Mouse (Mus musculus): Measurements from ENCODE around the gene Ankrd55.
"Not testable (repeated sequence)": the region's sequence is repeated elsewhere in the genome, so short reads cannot be mapped to it uniquely, and the experiment has no call there.

Gene Ankrd55

DNA sequence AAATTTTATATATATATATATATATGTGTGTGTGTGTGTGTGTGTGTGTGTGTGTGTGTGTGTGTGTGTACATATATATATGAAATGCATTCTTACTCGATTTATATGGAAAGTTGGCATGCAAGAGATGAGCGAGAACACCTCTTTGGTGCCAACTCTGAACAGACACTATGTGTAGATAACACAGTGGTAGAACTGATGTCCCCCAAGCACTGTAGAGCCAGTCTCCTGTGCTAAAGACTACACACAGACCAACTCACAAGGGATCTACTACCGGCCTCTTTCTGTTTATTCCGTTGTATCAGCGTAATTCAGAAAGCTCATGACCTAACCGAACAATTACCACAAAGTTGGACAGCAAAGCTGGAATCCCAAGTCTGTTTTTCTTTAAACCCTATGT lies 6.2 kb downstream of the Ankrd55 start:
- DNase-seq, result no peak

DNA sequence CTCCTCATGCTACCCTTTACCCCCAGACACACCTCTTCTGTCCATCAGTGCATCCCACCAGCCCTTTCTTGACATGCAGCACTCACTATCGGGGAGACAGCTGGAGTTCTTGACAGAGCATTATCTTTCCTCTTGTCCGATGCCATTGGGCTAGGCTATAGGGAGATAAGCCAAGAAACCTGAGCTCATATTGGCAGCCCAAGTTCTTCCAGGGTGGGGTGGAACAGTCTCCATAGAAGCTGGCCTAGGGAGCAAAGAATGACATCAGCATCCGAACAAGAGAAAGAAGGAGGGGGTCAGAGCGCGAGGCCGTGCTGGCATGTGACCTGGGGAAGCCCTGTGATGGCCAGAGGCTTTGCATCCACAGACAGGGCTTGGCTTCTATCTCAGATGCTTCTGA lies 9.5 kb downstream of the Ankrd55 start:
- DNase-seq, result no peak

DNA sequence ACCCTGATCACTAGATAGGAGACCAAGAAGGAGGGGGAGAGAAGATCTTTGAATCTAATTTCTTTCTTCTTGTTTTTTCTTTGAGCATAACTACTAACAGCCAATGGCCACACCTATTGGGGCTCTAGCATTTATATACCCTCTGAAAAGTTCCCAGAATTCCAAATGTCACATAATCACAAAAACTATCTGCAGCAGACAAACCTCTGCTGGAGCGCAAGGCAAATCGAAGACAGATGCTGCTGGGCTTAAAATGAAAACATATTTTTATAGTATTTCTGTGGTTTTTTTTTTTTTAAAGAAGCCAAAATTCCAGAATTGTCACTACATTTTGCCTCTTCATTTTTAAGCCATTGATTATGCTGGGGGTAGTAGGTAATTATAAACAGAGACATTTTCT lies 15.2 kb downstream of the Ankrd55 start:
- no peak for DNase-seq

DNA sequence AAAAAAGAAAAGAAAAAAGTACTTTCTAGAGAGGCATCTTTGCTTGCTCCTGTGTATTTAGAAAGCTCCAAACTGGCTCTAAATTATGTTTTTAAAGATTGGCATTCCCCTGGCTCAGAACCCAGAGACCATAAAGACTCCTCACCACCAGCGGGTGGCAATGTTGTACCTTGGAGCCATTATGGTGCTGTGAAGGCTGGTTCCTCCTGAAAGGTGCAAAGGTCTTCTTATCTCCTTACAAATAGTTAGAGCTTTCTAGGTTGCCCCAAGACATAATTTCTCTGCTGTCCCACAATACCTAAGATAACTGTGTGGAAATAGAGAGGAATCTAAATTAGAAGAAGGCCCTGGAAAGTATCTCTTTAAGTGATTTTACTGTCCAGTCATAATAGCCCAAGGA lies 20.4 kb downstream of the Ankrd55 start:
- peak; percentile 67 to 71 for DNase-seq

DNA sequence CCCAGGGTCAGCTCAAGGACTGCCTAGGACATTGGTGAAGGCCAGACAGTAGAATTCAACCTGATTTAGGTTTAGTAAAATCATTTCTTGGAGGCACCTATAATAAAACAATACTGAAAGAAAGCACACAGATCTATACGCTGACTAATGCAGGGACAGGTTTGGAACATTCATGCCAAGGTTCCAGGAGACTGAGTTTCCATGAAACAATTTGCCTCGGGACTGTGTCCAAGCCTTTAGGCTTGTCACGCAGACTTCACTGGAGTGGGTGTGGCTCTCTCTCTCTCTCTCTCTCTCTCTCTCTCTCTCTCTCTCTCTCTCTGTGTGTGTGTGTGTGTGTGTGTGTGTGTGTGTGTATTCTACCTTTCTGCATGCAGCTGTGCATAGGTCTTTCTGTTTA lies 23.4 kb downstream of the Ankrd55 start:
- not testable (repeated sequence) for DNase-seq

DNA sequence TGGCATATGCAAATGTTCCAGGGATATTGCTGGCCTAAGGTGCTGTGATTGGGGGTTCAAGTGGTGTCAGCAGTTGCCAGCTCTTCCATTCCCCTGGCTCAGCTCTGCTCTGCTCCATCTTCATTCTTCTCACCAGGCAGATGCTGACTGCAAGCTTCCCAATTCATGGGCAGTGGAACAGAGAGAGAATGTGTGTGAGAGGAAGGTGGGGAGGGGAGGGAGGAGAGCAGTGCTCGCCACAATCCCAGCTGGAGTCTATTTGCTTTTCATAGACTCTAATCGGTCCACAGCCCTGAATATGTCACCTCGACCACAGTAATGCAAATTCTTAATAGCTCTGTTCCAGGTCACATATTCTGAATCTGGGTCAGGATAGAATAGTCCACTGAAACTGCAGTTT lies 27.2 kb downstream of the Ankrd55 start:
- no peak for DNase-seq

DNA sequence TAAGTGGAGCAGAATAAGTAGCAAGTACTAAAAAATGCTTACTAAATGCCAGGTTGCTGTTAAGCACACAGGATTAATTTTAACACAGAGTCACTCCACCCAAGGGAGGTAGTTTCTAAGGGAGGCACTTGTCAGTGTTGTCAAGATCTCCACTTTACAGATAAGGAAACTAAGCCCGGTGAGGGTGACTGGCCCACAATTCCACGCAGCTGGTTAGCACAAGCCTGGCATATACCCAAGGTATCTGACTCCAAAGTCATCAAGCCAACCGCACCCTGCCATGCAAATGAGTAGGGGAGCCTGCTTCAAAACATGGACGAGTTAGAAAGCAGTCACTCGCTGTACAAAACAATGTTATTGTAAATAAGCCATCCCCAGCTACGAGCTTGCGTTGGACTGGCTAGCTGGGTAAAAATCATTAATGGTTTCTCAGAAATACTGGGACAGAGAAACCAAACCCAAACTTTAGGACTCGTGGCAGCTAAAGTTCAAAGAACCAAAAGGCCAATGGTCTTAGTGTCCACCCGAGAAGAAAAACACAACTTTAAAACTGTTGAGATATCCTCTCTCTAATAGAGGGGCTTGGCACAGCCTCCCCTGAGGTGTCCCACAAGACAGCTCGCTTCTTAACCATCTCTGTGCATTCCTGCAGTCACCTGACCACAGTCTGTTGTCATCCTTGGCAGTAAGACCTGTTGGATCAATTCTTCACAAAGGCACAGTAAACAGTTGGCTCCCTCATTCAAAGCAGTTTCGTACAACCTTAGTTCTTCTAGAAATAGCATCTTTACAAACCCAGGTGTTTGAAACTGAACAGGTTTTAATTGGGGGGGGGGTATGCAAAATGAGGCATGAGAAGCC lies 28.6 kb downstream of the Ankrd55 start:
- no peak for DNase-seq

DNA sequence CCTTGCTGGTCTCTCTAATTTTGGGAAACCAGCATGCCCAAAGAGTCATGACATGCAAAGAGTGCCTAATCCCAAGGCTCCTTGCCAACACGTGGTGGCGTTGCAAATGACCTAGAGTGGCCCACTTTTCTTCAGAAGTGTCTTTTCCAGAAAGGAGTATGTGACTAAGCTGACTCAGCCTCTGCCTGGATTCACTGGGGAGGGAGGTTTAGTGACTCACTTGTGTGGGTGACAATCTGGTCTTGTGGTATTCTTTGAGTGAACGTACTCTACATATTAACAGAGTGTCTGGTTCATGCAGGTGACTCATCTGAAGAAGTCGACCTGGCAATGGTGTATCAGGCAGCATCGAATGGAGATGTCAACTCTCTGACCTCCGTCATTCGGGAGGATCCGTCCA lies 29.9 kb downstream of the Ankrd55 start:
- DNase-seq, result no peak

DNA sequence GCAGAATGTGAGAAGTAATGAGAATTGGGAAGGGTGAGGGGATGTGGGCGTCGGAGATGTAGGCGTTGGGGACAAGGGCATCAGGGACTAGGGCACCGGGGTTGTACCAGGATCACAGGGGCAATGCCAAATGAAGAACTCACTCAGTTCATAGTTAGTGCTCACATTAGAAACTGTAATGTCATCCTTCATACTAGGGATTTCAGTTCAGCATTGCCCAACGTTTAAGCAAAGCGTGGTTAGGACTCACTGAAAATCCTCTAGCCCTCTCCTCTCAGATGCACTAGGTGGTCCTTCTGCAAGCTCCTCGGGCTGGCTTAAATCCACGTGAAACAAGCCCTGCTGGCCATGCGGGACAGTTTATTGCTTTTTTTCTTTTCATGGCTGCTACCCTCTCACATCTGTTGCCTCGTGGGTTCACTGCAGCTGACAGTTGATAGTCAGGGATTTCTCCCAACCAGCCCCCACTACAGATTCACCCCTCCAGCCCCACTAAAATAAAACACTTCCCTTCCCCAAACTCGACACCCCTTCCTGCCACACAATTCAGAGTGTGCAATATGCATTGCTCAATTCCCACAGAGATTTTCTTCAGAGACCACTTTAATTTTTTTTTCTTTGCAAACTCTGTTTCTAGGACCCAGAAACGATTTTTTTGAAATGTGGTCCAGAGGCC lies 35.5 kb downstream of the Ankrd55 start:
- no peak for DNase-seq

DNA sequence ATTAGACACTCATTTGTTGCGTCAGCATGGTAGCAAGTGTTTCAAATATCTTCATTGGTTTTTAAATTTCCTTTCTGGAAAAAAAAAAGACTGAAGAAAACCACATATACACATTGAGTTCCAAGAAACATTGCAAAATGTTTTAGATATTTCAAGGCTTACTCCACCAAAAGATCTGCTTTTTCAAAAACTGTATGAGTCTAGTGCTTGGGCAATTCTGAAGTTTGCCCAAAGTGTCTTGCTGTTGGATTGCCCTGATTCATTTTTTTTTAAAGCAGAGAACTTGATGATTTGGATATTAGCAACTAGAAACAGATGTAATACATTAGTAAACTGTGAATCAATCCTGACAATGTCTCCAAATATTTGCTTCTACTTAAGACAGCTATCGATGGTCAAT lies 36.9 kb downstream of the Ankrd55 start:
- no peak for DNase-seq

DNA sequence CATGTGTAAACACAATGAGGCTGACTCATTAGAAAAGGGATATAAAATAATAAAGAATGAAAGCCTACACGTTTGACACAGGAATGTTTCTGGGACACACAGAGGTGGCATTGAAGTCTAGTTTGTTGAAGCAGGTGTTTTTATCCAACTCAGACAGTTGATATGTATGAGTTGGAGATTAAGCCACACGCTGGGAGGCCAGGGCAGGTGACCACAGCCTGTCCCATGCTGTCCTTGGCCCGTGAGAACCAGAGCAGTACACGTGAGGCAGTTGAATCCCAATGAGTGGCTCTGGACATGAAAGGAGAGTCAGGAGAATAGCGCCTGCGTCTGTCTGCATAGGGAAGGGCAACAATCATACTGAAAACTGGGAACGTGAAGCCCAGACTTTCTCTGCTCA lies 38.2 kb downstream of the Ankrd55 start:
- no peak for DNase-seq

DNA sequence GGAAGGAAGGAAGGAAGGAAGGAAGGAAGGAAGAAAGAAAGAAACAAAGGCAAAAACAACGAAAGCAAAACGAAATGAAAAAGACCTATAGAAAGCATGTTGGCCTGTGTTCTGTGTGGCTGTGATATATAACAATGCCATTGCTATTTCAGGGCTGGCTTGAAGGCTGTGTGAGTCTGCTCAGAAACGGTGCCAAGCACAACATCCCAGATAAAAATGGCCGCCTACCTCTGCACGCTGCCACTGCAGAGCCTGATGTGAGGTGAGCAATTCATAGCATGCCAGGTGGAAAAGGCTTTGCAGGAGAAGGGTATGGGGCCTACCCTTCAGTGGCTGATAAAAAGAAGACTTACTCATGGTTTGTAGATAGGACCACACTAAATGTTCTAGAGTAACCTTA lies 38.7 kb downstream of the Ankrd55 start:
- no peak for DNase-seq

DNA sequence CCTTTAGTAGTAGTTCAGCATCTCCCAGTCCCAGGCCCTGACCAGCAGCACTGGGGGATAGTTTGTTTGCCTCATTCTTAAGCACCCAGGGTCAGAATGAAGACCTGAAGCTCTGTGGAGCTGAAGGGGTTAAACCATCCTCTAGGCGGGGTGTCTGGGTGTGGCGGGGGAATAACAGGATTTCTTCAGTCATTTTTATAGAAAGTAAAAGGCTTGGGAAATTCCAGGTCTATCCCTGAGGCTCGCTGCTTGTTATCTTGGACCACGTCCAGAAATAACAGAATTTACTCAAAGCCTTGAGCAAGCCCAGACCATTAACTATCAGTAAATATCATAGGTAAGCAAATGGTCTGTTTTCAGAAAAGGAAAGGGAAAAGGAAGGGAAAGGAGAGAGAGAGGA lies 39.3 kb downstream of the Ankrd55 start:
- DNase-seq, result no peak

DNA sequence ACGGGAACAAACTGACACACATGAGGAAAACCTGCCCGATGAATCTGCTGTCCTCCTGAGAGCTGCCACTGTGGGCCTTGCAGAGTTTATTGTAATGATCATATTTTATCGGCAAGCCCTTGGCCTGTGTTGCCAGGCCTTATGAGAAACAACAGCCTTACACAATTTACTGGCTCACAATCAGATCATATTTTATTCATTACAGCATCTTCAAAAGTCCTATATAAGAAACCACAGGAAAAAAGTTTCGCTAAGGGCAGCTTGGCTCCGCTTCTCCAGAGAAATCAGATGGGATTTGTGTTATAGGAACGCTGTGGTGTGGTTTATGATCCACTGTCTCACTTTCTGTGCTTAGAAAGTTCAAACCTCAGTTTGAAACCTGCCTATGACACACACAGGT lies 42.0 kb downstream of the Ankrd55 start:
- DNase-seq, result no peak

DNA sequence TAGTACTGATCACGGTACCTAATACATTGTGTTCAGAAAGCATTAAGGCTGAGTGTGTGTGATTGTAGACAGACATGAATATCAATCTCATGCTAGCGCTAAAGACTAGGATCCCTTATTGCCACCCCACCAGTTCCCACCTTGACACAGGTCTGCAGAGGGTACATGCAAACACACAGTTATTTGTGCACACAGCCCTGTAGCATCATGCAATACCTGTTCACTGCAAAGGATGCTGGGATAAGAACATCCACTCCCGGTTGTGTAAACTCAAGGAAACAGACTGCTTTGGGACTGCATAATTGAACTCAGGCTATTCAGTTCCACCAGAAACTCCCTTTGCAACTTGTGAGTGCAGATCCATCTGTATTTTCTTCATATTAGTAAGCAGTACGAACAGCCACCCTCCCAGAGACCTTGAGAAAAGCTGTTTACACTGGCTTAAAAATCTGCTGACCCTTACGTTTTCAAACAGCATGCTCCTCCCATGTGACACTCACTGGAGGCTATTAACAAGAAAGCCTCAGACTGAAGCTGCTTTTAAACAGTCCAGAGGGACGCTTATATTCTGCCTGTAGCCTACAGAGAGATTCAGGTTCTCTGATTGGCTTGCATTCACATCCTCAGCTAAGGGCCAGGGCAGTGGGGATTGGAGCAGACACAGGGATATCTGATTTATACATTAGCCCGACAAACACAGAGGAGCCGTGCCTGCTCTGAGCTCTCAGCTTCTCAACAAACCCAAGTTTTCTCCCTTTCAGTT lies 42.8 kb downstream of the Ankrd55 start:
- no peak for DNase-seq

DNA sequence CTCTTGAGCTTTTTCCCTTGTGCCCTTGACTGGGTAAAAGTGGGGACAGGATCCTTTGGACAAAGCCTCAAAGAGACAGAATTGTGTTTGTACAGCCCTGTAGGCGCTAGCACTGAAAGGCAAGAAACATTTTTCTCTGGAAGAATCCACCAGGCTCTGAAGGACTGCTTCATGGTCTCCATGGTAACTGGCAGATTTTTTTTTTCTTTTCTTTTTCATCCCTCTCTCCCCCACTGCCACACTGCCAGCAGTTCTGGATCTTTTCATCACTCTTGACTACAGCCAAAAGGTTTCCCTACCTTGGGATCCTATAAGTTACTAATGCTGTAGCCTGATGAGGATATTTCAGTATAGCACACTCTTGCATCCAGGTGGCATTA lies 43.4 kb downstream of the Ankrd55 start:
- no peak for DNase-seq

DNA sequence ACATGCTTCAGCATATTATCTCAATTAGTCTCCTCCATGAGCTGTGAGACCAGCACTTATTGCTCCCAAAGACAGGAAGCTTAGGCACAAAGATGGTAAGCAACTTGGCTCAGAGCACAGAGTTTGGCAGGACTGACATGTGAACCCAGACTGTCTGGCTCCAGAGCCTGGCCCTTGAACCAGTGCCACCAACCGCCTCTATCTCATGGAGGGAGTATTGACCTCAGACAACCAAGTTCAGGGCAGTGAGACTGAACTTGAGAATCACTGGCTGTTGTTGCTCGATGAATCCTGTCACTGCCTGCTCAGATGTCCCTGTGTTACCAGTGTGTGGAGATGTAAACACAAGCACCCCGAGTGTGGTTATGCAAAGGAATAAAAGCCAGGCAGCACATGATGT lies 47.3 kb downstream of the Ankrd55 start:
- DNase-seq, result no peak

DNA sequence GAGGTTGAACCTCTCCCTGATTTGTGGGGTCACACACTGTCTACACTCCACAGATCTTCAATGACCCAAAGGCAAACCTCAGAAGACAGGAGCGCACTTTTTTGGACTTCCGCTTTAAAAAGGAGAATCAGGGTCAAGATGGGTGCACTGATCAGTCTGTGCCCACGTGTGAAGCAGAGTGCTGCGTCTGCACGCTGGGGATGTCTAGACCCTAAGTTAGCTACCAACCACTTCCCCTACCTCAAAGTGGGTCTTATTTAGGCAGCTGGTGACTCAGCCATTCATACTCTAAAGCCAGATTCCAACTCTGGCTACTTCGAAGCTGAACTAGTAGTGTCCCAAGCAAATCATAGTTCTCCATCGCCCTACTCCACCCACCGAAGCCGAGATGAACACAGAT lies 48.9 kb downstream of the Ankrd55 start:
- DNase-seq, result no peak

DNA sequence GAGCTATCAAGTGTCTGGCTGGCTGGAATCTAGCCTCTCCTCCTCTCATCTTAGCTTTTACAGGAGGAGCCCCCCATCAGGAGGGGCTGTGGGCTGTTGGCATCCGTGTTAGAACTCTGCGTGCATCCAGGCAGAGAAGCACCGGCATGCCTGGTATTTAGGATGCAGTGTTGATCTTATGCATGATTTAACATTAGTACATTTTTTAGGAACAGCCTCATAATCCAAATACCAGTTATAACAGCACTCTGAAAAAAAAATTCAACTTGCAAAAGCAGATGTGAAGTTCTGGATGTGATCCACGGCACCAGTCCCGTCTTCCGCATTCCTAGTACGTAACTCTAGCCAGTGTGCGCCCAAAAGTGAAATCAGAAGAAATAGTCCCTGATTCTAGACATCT lies 52.0 kb downstream of the Ankrd55 start:
- no peak for DNase-seq

DNA sequence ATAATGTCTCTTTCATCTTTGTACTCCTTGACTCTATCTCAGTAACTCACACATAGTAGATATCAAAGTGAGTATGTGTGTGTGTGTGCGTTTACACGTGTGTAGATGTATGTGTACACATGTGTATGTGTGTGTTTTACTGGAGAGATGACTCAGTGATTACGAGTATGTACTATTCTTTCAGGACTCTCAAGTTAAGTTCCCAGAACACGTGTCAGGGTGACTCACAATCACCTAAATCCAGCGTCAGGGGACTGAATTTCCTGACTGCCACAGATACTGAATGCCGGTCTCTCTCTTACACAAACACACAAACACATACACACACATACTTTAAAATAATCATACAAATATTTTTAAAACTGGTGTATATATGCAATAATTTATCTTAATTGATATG lies 52.5 kb downstream of the Ankrd55 start:
- no peak for DNase-seq

DNA sequence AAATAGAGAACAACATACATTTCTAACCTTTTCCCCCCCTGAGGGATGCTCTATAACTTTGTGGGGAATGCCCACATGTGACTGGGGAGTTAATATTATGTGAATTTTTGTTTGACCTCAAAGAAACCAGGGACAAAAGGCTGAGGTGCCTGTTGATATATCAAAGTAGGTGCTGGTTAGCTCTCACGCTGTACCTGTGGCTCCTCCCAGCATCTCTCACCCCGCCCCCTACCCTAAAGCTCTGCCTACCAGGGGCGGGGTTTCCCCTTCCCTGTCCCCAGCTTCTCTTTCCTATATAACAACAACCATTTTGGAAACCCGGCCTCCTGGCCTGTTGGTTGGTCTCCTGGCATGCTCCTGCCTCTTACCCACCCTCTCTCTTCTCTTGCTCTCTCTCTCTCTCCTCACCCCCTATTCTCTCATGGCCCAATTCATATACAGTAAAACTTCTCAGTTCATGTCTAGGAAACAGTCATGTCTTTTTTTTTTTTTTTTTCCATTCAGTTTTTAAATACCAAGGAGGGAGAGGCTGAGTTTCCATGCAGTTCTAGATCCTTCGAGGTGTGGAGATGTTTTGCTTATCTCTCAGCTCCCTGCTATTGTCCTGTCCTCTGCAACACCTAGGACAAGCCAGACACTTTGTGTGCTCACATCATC lies 54.8 kb downstream of the Ankrd55 start:
- DNase-seq, result no peak

DNA sequence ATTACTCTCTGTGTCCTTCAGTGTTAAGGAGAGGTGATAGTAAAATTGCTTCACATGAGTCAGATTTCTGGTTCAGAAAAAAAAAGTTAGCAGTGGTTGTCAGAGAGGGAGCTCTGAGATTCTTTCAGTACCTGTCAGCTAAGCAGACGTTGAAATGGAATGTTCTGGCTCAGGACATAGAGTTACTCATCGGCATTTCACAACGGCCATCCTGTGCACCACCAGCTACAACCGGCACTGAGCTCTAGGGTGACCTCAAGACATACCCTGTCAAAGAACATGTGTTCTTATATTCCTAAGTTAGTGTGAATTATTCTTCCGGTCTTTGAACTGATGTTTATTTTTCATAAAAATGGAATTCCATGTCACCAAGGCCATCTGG lies 55.4 kb downstream of the Ankrd55 start:
- DNase-seq, result no peak

DNA sequence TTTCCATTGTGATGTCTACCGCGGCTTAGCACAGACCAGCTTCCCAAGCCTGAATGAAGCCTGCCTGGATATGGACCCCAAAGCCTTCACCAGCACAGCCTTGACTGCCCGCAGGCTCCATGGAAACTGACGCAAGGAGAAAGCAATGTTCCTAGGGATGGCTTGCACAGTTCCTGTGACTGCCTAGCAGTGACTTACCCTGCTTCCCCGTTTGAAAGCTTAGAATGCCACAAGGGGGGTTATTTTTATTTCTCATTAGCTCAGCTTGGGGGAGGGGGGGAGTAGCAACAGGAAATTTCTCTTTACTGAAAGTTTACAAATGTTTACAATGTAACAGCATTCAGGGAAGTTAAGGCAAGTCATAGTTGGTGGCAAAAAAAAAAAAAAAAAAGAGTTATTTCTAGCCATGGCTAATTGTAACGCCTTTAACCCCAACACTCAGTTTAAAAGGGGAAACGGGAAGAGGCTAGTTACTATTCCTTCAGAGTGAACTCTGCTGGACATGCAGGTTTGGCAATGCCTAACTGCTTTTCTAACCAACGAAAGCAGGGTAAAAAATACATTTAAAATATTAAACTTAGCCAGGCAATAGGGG lies 56.1 kb downstream of the Ankrd55 start:
- DNase-seq, result no peak
